Mouse (Mus musculus): Measurements from ENCODE around the gene Ell3. TPM values are rescaled to one million over a fixed set of nuclear protein-coding genes. Genes with fewer than 3 reads are reported as not detected.
A peak's percentile ranks its signal among the peaks of the same experiment; 100 is the strongest.

The Ell3 gene
- polyA plus RNA-seq, 1 experiment from 2014 or later: 19.7 TPM

DNA sequence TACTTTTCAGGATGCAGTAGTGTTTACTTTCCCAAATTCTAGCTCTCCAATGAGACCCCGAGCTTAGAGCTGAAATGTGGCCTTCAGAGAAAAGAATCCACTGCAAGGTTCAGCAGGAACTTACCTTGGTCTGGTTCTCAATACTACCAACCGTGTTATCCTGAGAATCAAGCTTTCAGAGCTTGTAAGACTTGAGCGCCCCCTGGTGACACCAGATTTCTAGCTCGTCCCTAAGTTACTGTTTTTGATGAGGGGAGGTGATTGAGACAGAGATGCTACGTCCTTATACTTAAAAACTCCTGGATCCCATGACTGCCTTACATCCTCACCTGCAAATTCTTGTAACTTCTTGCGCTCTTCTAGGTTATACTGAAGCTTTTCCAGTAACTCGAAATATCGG lies 47.5 kb downstream of the Ell3 start:
- H3K4me3 ChIP-seq (ENCODE audit: low read depth, low read length): no peak overlapping the region
- no peaks in the 10 kb centered on the region for H3K9me3 ChIP-seq (ENCODE audit: control insufficient read depth, low read length)
- no peak overlapping the region for H3K4me2 ChIP-seq (ENCODE audit: low read depth, low read length)
- no peaks in the 10 kb centered on the region for H3K27me3 ChIP-seq (replicated peaks; ENCODE audit: control insufficient read depth, insufficient read depth, low read length)
- H3K27ac ChIP-seq (replicated peaks; ENCODE audit: low read depth, low read length): no peak overlapping the region
- no peaks in the 10 kb centered on the region for H3K4me1 ChIP-seq (ENCODE audit: control insufficient read depth, insufficient read depth, low read length)
- DNase-seq (ENCODE audit: low spot score): peak; percentile 92
- no peak overlapping the region for H3K9ac ChIP-seq (ENCODE audit: low read depth, low read length)
- 12% methylated on average over 8 of the region's 8 CpGs for whole genome bisulfite sequencing
- no peaks in the 10 kb centered on the region for H3K36me3 ChIP-seq (ENCODE audit: control insufficient read depth, insufficient read depth, low read length)
- 0 out of 2 replicates have a peak, but pooled peaks have one; percentile 70 for ATAC-seq (ENCODE audit: low read depth)

Small RNAs within 50 kb of the gene (microRNA-seq; reads per million reads assigned to microRNA genes)
- gene Gm22953 (ENCODE audit: borderline number of aligned reads): not detected

Other genes starting within 250 kb of the Ell3 start
- gene Trp53bp1, start 172.9 kb downstream of the Ell3 start, polyA plus RNA-seq (2014; fragmentation: Nextera tagmentation; extraction: Ambion mirVana): 50.3 and 60.5 TPM in 2 replicates
- gene Map1a, start 154.7 kb downstream of the Ell3 start, polyA plus RNA-seq (2014; fragmentation: Nextera tagmentation; extraction: Ambion mirVana): 10.9 and 15.8 TPM in 2 replicates
- 7.6 and 9.8 TPM in 2 replicates for gene Ppip5k1, start 88.9 kb downstream of the Ell3 start, polyA plus RNA-seq (2014; fragmentation: Nextera tagmentation; extraction: Ambion mirVana)
- gene Ckmt1, start 86.6 kb downstream of the Ell3 start, polyA plus RNA-seq (2014; fragmentation: Nextera tagmentation; extraction: Ambion mirVana): 21.7 and 31.2 TPM in 2 replicates
- 0.04 and 0.07 TPM in 2 replicates for gene Strc, start 57.1 kb downstream of the Ell3 start, polyA plus RNA-seq (2014; fragmentation: Nextera tagmentation; extraction: Ambion mirVana)
- gene Pdia3, start 30.5 kb downstream of the Ell3 start, polyA plus RNA-seq (2014; fragmentation: Nextera tagmentation; extraction: Ambion mirVana): 572 and 576 TPM in 2 replicates
- gene Catsper2, start 30.5 kb downstream of the Ell3 start, polyA plus RNA-seq (2014; fragmentation: Nextera tagmentation; extraction: Ambion mirVana): 1.7 and 2.1 TPM in 2 replicates
- gene Serf2, start 4.9 kb upstream of the Ell3 start, polyA plus RNA-seq (2014; fragmentation: Nextera tagmentation; extraction: Ambion mirVana): 639 and 673 TPM in 2 replicates
- gene Hypk, start 9.0 kb upstream of the Ell3 start, polyA plus RNA-seq (2014; fragmentation: Nextera tagmentation; extraction: Ambion mirVana): 92.5 and 92.9 TPM in 2 replicates
- gene Serinc4, start 12.5 kb upstream of the Ell3 start, polyA plus RNA-seq (2014; fragmentation: Nextera tagmentation; extraction: Ambion mirVana): 0.24 and 0.32 TPM in 2 replicates
- 52.4 and 56.7 TPM in 2 replicates for gene Mfap1b, start 29.8 kb upstream of the Ell3 start, polyA plus RNA-seq (2014; fragmentation: Nextera tagmentation; extraction: Ambion mirVana)
- gene Mfap1a, start 62.4 kb upstream of the Ell3 start, polyA plus RNA-seq (2014; fragmentation: Nextera tagmentation; extraction: Ambion mirVana): 21.9 and 23.3 TPM in 2 replicates
- 5.3 and 5.6 TPM in 2 replicates for gene Wdr76, start 62.4 kb upstream of the Ell3 start, polyA plus RNA-seq (2014; fragmentation: Nextera tagmentation; extraction: Ambion mirVana)